Mouse (Mus musculus) spleen, postnatal 36 days (tissue): ENCODE measurements around the gene Zswim9.

Experiments used
- DNase-seq, 2 experiments: peaks; one replicate each; pipeline ENCODE4 v3.0.0; 2022; ENCODE audit warnings: low spot score in 2 of 2, mixed read lengths in 1 of 2

Zswim9 gene

GRCm38 (mm10) chr7:13269394-13269793, 9.1 kb downstream of the Zswim9 start:
- DNase-seq, result no peak

- DNase-seq, result no peak
These were observed 9.7 kb downstream of the Zswim9 start for GRCm38 (mm10) chr7:13268749-13269260.

DNA sequence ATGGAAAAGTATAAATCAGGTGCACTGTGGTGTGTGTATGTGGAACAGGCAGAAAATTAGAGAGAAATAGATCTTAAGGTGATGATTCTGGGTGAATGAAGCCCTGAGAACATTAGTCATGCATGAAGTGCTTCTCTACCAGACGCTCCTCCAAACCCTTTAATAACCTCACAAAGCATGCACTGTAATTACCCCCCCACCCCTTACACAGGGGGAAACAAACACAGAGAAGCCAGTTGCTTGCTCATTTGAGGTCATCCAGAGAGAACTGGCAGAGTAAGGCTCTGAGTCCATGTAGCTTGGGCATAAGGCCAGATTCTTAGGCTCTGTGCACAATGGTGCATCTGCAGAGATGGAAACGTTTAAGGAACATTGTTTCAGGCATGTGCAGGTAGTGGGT, 14.1 kb downstream of the Zswim9 start:
- DNase-seq, result no peak

- no peak for DNase-seq
These were observed 14.7 kb downstream of the Zswim9 start for GRCm38 (mm10) chr7:13263851-13264250.

DNA sequence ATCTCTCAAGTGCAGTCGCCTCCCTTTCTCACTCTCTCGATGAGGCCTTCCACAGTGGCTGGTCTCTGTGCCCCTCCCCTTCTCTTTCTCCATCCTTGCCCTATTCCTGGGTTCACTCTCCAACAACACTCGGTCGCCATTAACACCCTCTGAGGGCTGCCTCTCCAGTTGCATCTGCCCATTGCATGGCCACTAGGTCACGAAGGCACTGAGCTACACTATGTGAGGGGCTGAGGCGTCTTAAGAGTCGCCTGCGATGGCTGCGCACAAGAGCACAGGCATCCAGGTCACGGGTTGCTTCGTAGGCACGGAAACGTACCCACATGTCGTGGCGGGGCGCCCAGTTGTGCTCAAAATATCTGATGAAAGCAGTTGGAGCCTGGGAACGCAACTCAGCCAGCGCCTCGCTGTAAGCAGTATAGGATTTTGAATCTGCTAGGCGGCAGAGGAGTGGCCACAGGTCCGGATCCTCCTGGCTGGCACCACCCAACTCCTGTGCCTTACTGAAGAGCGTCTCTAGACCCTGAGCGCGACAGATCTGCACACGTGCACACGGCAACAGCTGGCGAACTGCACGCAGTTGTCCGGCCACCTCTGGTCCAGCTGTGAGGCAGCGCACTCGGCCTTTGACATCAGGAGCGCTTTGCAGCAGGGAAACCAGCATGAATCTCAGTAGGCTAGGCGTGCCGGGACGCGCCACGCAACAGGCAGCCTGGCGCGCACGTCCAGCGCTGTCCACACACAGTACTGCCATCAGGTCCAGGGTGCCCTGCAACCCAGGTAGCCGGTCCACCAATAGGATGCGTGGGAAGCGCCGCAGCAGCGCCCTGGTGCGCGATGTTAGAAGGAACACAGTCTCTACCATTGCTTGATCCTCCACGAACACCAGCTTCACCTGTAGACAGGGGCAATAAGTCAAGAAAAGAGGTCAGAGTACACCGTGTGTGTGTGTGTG, 17.5 kb downstream of the Zswim9 start:
- DNase-seq, result no peak

DNA sequence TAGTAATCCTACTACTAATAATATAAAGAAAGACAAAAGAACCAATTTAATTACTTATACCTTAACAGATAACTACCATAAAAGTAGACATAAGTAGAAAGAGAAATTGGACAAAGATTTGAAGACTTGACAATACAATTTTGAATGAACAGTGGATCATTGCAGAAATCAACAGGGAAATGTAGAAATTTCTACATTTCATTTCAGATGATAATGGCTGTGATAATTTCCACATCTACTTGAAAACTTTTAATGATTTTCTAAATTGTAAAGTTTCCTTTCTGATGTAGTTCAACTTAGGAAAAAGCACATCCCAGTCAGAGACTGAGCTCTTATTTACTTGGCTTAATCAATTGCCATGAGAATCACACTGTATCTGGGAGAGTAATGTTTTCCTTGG, 65.8 kb downstream of the Zswim9 start, which contains the start of gene Vmn1r89:
Gene Vmn1r89, plus strand, starts transcription at position 301 of the 400 bp plus-strand sequence.
- no peak for DNase-seq
